ENCODE assay signal across 20 mouse cellular contexts in genomic region chr4:150068216-150068615, GRCm38 (mm10). TPM values are rescaled to one million over a fixed set of nuclear protein-coding genes. Genes with fewer than 3 reads are reported as not detected.
DNase-seq lines count a peak whose midpoint lies in the region; ATAC-seq and TF ChIP-seq lines count a peak whose summit lies in the region.
"Had no signal": no experiment of that assay in that cellular context is flagged by ENCODE, and none has a peak within 500 bp of the region (broad histone marks: within the 10 kb centered on the region; RNA-seq: fewer than 3 reads in every experiment).

No protein-coding gene starts in this region.

- TF ChIP-seq CTCF in embryonic fibroblast, embryonic 13.5 days (IDR thresholded peaks at IDR 0.05; ENCODE audit: borderline replicate concordance, insufficient read depth, low read length): 0 out of 2 replicates have a peak, but pooled peaks have one; percentile 4

- DNase-seq in embryo, embryonic 10 days (ENCODE audit: low spot score): peak; percentile 59
- no peak for DNase-seq in embryo, embryonic 10.5 days (ENCODE audit: low spot score)
- no peak for DNase-seq in lung, postnatal 14 days
- peak; percentile 70 for DNase-seq in 3134 (ENCODE audit: extremely low read depth, insufficient read length, low spot score)
- DNase-seq in cerebellum, adult 18-20 months: no peak
- DNase-seq: adrenal gland, adult 8-10 months; adrenal gland, postnatal 36 days; cerebellum, adult 8-10 months; cerebellum, postnatal 14 days; heart, adult 18-20 months; heart, postnatal 10 days; heart, postnatal 4 days had no signal

- H3K27me3 ChIP-seq in lung, embryonic 15.5 days: no peaks in the 10 kb centered on the region
- H3K27me3 ChIP-seq: CH12.LX; embryonic facial prominence, embryonic 15.5 days; intestine, embryonic 15.5 days had no signal

- peak; percentile 28; the same call in 1 of the 2 replicates for ATAC-seq in lung, embryonic 15.5 days (ENCODE audit: borderline replicate concordance, extremely low read depth, low FRiP score, low TSS enrichment)
- ATAC-seq: forebrain, embryonic 13.5 days; intestine, embryonic 15.5 days had no signal

- no peak overlapping the region for H3K9ac ChIP-seq in lung, embryonic 15.5 days
- H3K9ac ChIP-seq: embryonic facial prominence, embryonic 15.5 days; forebrain, embryonic 13.5 days; hindbrain, embryonic 14.5 days; intestine, embryonic 15.5 days had no signal

- no peaks in the 10 kb centered on the region for H3K9me3 ChIP-seq in lung, embryonic 15.5 days
- H3K9me3 ChIP-seq: embryonic facial prominence, embryonic 15.5 days; forebrain, embryonic 13.5 days; heart, embryonic 10.5 days; intestine, embryonic 15.5 days had no signal

- H3K36me3 ChIP-seq in lung, embryonic 15.5 days: 0 out of 2 replicates have a peak, but pooled peaks cover 4% of the 10 kb centered on the region
- H3K36me3 ChIP-seq: embryonic facial prominence, embryonic 15.5 days; heart, embryonic 10.5 days; intestine, embryonic 15.5 days had no signal

- H3K4me2 ChIP-seq in lung, embryonic 15.5 days: no peak overlapping the region
- H3K4me2 ChIP-seq: embryonic facial prominence, embryonic 15.5 days; forebrain, embryonic 13.5 days; hindbrain, embryonic 14.5 days; intestine, embryonic 15.5 days had no signal

- no peak overlapping the region for H3K4me3 ChIP-seq in lung, embryonic 15.5 days
- no peak overlapping the region for H3K4me3 ChIP-seq in embryonic fibroblast, embryonic 13.5 days (ENCODE audit: insufficient read depth, low read length)
- H3K4me3 ChIP-seq: embryonic facial prominence, embryonic 15.5 days; forebrain, embryonic 13.5 days; heart, embryonic 10.5 days; intestine, embryonic 15.5 days had no signal

- TF ChIP-seq POLR2A in embryonic fibroblast, embryonic 13.5 days (IDR thresholded peaks at IDR 0.05; ENCODE audit: low read depth, low read length): no peak

- WGBS in lung, embryonic 15.5 days: 65% methylated on average over 12 of the region's 12 CpGs

- peaks cover 4% of the 10 kb centered on the region; the same call in 1 of the 2 replicates for H3K4me1 ChIP-seq in lung, embryonic 15.5 days
- H3K4me1 ChIP-seq in embryonic fibroblast, embryonic 13.5 days (ENCODE audit: control insufficient read depth, insufficient read depth, low read length): peaks cover 4% of the 10 kb centered on the region
- H3K4me1 ChIP-seq: forebrain, embryonic 13.5 days had no signal

- no peak overlapping the region for H3K27ac ChIP-seq in lung, embryonic 15.5 days
- H3K27ac ChIP-seq in embryonic fibroblast, embryonic 13.5 days (ENCODE audit: insufficient read depth, low read length): peak overlapping the region; percentile 30
- H3K27ac ChIP-seq: embryonic facial prominence, embryonic 15.5 days; forebrain, embryonic 13.5 days; hindbrain, embryonic 14.5 days; intestine, embryonic 15.5 days had no signal

RNA-seq across cellular contexts. Expression of gene Gpr157, which starts 18.9 kb away (rescaled TPM):
- 2.0 and 2.2 TPM in 2 replicates for polyA plus RNA-seq in lung, embryonic 15.5 days (2015; fragmentation: Nextera tagmentation; extraction: Ambion mirVana)
- 2.0 and 2.3 TPM in 2 replicates for polyA plus RNA-seq in embryonic fibroblast, embryonic 13.5 days (2011; ENCODE audit: insufficient read length, low read depth, missing spikeins)

RNA-seq across cellular contexts. Expression of gene Slc2a5, which starts 50.9 kb away (rescaled TPM):
- 0.54 and 0.65 TPM in 2 replicates for polyA plus RNA-seq in lung, embryonic 15.5 days (2015; fragmentation: Nextera tagmentation; extraction: Ambion mirVana)
- polyA plus RNA-seq in embryonic fibroblast, embryonic 13.5 days (2011; ENCODE audit: insufficient read length, low read depth, missing spikeins): 0.83 TPM in 1 of 2 replicates, not detected in the other

RNA-seq across cellular contexts. Expression of gene H6pd, which starts 59.4 kb away (rescaled TPM):
- 25.0 and 29.3 TPM in 2 replicates for polyA plus RNA-seq in lung, embryonic 15.5 days (2015; fragmentation: Nextera tagmentation; extraction: Ambion mirVana)
- polyA plus RNA-seq in embryonic fibroblast, embryonic 13.5 days (2011; ENCODE audit: insufficient read length, low read depth, missing spikeins): 59.2 and 64.8 TPM in 2 replicates

Comparison
In these comparisons a context has a peak if more than half of its experiments do, and no peak if none do; other contexts are left out.
1. DNase-seq: peak in embryo, embryonic 10 days (single experiment) and 3134 (single experiment); none in embryo, embryonic 10.5 days (single experiment), lung, postnatal 14 days (single experiment) and cerebellum, adult 18-20 months (0 of 2).